Mouse (Mus musculus) embryonic facial prominence, embryonic 12.5 days (tissue): ENCODE data around the gene Macrod2. TPM values are rescaled to one million over a fixed set of nuclear protein-coding genes. Genes with fewer than 3 reads are reported as not detected.

Experiments
- ATAC-seq: fragments of 200-750 bp; cut with Nextera tagmentation; 2 replicates; pipeline ENCODE4 v1.8.0; 2017; ENCODE audit not compliant: insufficient number of reproducible peaks, insufficient read depth, low FRiP score, low TSS enrichment
- H3K27ac ChIP-seq: fragments of 300-500 bp; sonication (generic); 2 replicates; pipeline ENCODE4 v1.5.1; 2016; ENCODE audit warnings: mild to moderate bottlenecking
- H3K27me3 ChIP-seq: fragments of 300-500 bp; sonication (generic); 2 replicates; pipeline ENCODE4 v1.6.1; 2016; ENCODE audit warnings: mild to moderate bottlenecking, moderate library complexity
- H3K36me3 ChIP-seq: fragments of 300-500 bp; sonication (generic); 2 replicates; pipeline ENCODE4 v1.6.1; 2016; ENCODE audit warnings: mild to moderate bottlenecking
- H3K4me1 ChIP-seq: fragments of 300-500 bp; sonication (generic); 2 replicates; pipeline ENCODE4 v1.6.1; 2016
- H3K4me2 ChIP-seq: fragments of 300-500 bp; sonication (generic); replicated peaks from 2 replicates; pipeline ENCODE4 v1.6.1; 2016; ENCODE audit warnings: mild to moderate bottlenecking, moderate library complexity
- H3K4me3 ChIP-seq: fragments of 300-500 bp; sonication (generic); 2 replicates; pipeline ENCODE4 v1.5.1; 2016; ENCODE audit warnings: mild to moderate bottlenecking
- H3K9ac ChIP-seq: fragments of 300-500 bp; sonication (generic); 2 replicates; pipeline ENCODE4 v1.6.1; 2016; ENCODE audit warnings: mild to moderate bottlenecking, moderate library complexity
- H3K9me3 ChIP-seq: fragments of 300-500 bp; sonication (generic); 2 replicates; pipeline ENCODE4 v1.6.1; 2016; ENCODE audit warnings: mild to moderate bottlenecking, moderate library complexity
- WGBS: fragments of 180-500 bp; shearing (Covaris S2); methylation state at CpG from one replicate; pipeline ENCODE4 v1.1.7; 2016; 5-methylcytosine and 5-hydroxymethylcytosine counted together
- polyA plus RNA-seq: library from polyadenylated mRNA; unstranded; fragments of >200 nt; fragmentation: Nextera tagmentation; extraction: Ambion mirVana; gene quantifications from 2 replicates; pipeline ENCODE4 v1.2.1, GENCODE M21; 2016

The Macrod2 gene
- polyA plus RNA-seq, 1 experiment from 2014 or later = 39.6 TPM

DNA sequence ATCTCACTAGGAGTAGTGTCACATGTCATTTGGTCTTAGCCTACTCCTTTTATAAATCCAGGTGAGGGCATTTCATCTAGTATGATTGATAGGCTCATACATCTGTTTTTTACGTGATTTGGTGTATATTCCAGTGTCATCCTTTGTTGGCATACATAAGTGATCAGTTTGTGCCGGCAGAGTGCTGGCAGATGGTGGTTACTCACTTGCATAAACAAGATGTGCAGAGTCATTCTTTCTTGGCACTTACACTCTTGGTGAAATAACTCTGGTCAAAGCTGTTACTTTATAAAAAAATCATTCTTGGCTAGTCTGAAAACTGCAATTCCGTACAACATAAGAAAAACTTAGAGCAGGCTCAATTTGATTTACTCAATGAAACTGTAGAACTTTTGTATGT lies 102.6 kb downstream of the Macrod2 start:
- no peak for ATAC-seq
- 82% methylated on average over 3 of the region's 3 CpGs for WGBS

GRCm38 (mm10) chr2:140500951-140501350 lies 105.8 kb downstream of the Macrod2 start:
- ATAC-seq = no peak
- Histone ChIP-seq H3K9ac (no peak overlapping the region), H3K36me3 (no peaks in the 10 kb centered on the region), H3K27me3 (no peaks in the 10 kb centered on the region), H3K4me2 (no peak overlapping the region), H3K9me3 (no peaks in the 10 kb centered on the region), H3K27ac (no peak overlapping the region), H3K4me1 (no peaks in the 10 kb centered on the region), H3K4me3 (no peak overlapping the region)
- WGBS = 26% methylated on average over 5 of the region's 5 CpGs

More for the DNA sequence above, 102.6 kb downstream of the Macrod2 start:
- Histone ChIP-seq H3K4me3 (no peak overlapping the region), H3K27me3 (no peaks in the 10 kb centered on the region), H3K9me3 (no peaks in the 10 kb centered on the region), H3K27ac (no peak overlapping the region), H3K4me2 (no peak overlapping the region), H3K36me3 (no peaks in the 10 kb centered on the region), H3K9ac (no peak overlapping the region), H3K4me1 (no peaks in the 10 kb centered on the region)

- Histone ChIP-seq H3K4me2 (no peak overlapping the region), H3K9ac (no peak overlapping the region), H3K27ac (no peak overlapping the region), H3K9me3 (no peaks in the 10 kb centered on the region), H3K4me1 (no peaks in the 10 kb centered on the region), H3K4me3 (no peak overlapping the region), H3K36me3 (no peaks in the 10 kb centered on the region), H3K27me3 (no peaks in the 10 kb centered on the region)
- ATAC-seq = no peak
- 97% methylated on average over 2 of the region's 2 CpGs for WGBS
These were observed 126.4 kb downstream of the Macrod2 start for GRCm38 (mm10) chr2:140521472-140521871.

GRCm38 (mm10) chr2:140530214-140530613 lies 135.1 kb downstream of the Macrod2 start:
- ATAC-seq = no peak
- H3K27me3 ChIP-seq = no peaks in the 10 kb centered on the region
- no peak overlapping the region for H3K27ac ChIP-seq
- H3K36me3 ChIP-seq = no peaks in the 10 kb centered on the region
- H3K9me3 ChIP-seq = no peaks in the 10 kb centered on the region
- H3K4me1 ChIP-seq = no peaks in the 10 kb centered on the region
- 61% methylated on average over 2 of the region's 2 CpGs for WGBS
- no peak overlapping the region for H3K4me2 ChIP-seq
- H3K4me3 ChIP-seq = no peak overlapping the region
- H3K9ac ChIP-seq = no peak overlapping the region

DNA sequence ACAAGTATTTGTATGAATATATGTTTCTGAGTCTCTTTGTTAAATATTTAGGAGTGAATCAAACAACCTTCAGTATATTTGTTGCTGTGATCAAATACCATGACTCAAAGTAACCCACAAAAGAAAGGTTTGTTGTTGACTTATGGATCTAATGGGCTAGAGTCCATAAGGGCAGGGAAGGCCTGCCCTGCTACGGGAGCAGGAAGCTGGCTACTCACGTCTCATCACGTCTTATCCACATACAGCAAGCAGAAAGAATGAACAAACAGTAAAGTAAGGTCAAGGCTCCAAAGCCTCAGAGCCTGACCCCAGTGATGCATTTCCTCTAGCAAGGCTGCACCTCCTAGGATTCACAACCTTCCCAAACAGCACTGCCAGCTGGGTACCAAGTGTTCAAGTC lies 136.9 kb downstream of the Macrod2 start:
- Histone ChIP-seq H3K4me2 (no peak overlapping the region), H3K9ac (no peak overlapping the region), H3K27ac (no peak overlapping the region), H3K4me1 (no peaks in the 10 kb centered on the region), H3K9me3 (no peaks in the 10 kb centered on the region), H3K27me3 (no peaks in the 10 kb centered on the region), H3K36me3 (no peaks in the 10 kb centered on the region), H3K4me3 (no peak overlapping the region)
- ATAC-seq = no peak
- 49% methylated on average over 3 of the region's 3 CpGs for WGBS

DNA sequence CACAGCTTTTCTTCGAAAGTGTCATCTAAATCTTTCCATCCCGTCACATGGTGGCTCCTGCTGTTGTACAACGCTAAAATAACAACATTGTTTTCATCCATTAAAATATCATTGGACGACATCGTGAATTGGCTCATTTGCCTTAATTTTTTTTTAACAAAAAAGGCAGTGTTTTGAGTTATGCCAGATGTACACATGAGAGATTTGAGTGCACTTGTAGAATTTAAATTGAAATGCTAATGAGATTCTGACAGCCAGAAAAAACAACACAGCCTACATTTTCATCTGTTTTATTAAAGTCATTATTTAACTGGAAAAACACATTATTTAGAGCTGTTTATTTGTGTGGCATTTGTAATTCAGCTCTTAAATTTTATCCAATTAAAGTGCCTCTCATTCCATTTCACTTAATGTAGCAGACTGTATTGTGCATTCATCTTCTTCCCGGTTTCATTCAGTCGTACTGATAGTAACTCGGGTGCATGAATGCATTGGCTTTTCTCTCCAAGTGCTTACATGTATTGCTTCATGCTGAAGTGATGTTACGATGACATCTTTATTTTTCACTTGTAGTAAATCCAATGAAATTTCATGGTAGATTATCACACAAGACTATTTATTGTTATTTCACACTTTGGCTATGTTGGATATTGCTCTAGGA lies 137.9 kb downstream of the Macrod2 start:
- H3K27ac ChIP-seq = no peak overlapping the region
- H3K36me3 ChIP-seq = no peaks in the 10 kb centered on the region
- no peaks in the 10 kb centered on the region for H3K9me3 ChIP-seq
- H3K9ac ChIP-seq = no peak overlapping the region
- H3K27me3 ChIP-seq = no peaks in the 10 kb centered on the region
- no peak overlapping the region for H3K4me2 ChIP-seq
- 72% methylated on average over 9 of the region's 9 CpGs for whole genome bisulfite sequencing
- no peaks in the 10 kb centered on the region for H3K4me1 ChIP-seq
- no peak for ATAC-seq
- H3K4me3 ChIP-seq = no peak overlapping the region

GRCm38 (mm10) chr2:140533621-140534020 lies 138.5 kb downstream of the Macrod2 start:
- no peaks in the 10 kb centered on the region for H3K9me3 ChIP-seq
- no peak for ATAC-seq
- 51% methylated on average over 8 of the region's 8 CpGs for WGBS

DNA sequence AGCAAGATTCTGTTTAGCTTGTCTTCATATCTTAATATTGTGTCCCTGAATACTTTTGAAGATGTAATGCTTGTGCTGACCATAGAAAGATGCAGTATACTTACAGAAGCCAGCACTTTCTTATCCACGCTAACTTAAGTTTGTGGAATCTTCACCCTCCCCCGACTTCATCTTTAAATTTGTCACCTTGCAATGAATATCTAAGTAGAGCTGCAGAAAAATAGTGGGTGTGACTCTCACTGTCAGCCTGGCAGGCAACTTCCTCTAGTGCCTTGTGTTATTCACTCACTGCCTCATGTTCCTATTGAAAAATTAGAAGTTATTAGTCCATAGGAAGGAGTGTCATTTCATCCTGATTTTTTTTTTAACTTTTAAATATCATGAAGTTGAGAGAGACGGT lies 139.5 kb downstream of the Macrod2 start:
- H3K36me3 ChIP-seq = no peaks in the 10 kb centered on the region
- H3K4me1 ChIP-seq = no peaks in the 10 kb centered on the region
- no peak overlapping the region for H3K4me2 ChIP-seq
- H3K27me3 ChIP-seq = no peaks in the 10 kb centered on the region
- no peak overlapping the region for H3K9ac ChIP-seq
- no peak for ATAC-seq
- WGBS = 89% methylated on average over 3 of the region's 3 CpGs
- no peak overlapping the region for H3K27ac ChIP-seq
- no peaks in the 10 kb centered on the region for H3K9me3 ChIP-seq
- no peak overlapping the region for H3K4me3 ChIP-seq

More at GRCm38 (mm10) chr2:140533621-140534020, 138.5 kb downstream of the Macrod2 start:
- no peaks in the 10 kb centered on the region for H3K4me1 ChIP-seq
- no peak overlapping the region for H3K4me3 ChIP-seq
- H3K4me2 ChIP-seq = no peak overlapping the region
- no peak overlapping the region for H3K9ac ChIP-seq
- H3K27me3 ChIP-seq = no peaks in the 10 kb centered on the region
- H3K27ac ChIP-seq = no peak overlapping the region
- no peaks in the 10 kb centered on the region for H3K36me3 ChIP-seq

- Histone ChIP-seq H3K4me3 (no peak overlapping the region), H3K4me2 (no peak overlapping the region), H3K9me3 (no peaks in the 10 kb centered on the region), H3K27ac (no peak overlapping the region), H3K27me3 (no peaks in the 10 kb centered on the region), H3K9ac (no peak overlapping the region), H3K36me3 (no peaks in the 10 kb centered on the region), H3K4me1 (no peaks in the 10 kb centered on the region)
- WGBS = 96% methylated on average over 5 of the region's 5 CpGs
- ATAC-seq = no peak
These were observed 140.9 kb downstream of the Macrod2 start for GRCm38 (mm10) chr2:140535832-140536571.

GRCm38 (mm10) chr2:140549286-140549685 lies 154.2 kb downstream of the Macrod2 start:
- WGBS = 62% methylated on average over 2 of the region's 2 CpGs
- Histone ChIP-seq H3K9ac (no peak overlapping the region), H3K27ac (no peak overlapping the region), H3K27me3 (no peaks in the 10 kb centered on the region), H3K9me3 (no peaks in the 10 kb centered on the region), H3K36me3 (no peaks in the 10 kb centered on the region), H3K4me1 (no peaks in the 10 kb centered on the region), H3K4me2 (no peak overlapping the region), H3K4me3 (no peak overlapping the region)
- no peak for ATAC-seq

- H3K36me3 ChIP-seq = no peaks in the 10 kb centered on the region
- H3K9me3 ChIP-seq = no peaks in the 10 kb centered on the region
- no peaks in the 10 kb centered on the region for H3K4me1 ChIP-seq
- ATAC-seq = no peak
- H3K27me3 ChIP-seq = no peaks in the 10 kb centered on the region
- H3K9ac ChIP-seq = no peak overlapping the region
- H3K27ac ChIP-seq = no peak overlapping the region
- 87% methylated on average over 2 of the region's 2 CpGs for WGBS
- no peak overlapping the region for H3K4me3 ChIP-seq
- H3K4me2 ChIP-seq = no peak overlapping the region
These were observed 166.3 kb downstream of the Macrod2 start for GRCm38 (mm10) chr2:140561426-140561825.

- Histone ChIP-seq H3K9me3 (no peaks in the 10 kb centered on the region), H3K27me3 (no peaks in the 10 kb centered on the region), H3K36me3 (no peaks in the 10 kb centered on the region), H3K4me1 (no peaks in the 10 kb centered on the region), H3K4me3 (no peak overlapping the region), H3K4me2 (no peak overlapping the region), H3K9ac (no peak overlapping the region), H3K27ac (no peak overlapping the region)
- WGBS = 76% methylated on average over 6 of the region's 6 CpGs
- no peak for ATAC-seq
These were observed 175.8 kb downstream of the Macrod2 start for GRCm38 (mm10) chr2:140570874-140571273.
